Mouse (Mus musculus) c-Kit-negative CD71-positive TER-119-positive erythroid progenitor cells, embryonic 14.5 days (primary cell): Measurements from ENCODE around the gene Sprr2h.

ENCODE experiments used
- DNase-seq: peaks from one replicate; pipeline ENCODE4 v3.0.0-alpha.2; 2013; ENCODE audit warnings: low read depth, low spot score

The Sprr2h gene

GRCm38 (mm10) chr3:92385385-92385784 is at the start of gene Sprr2h:
Sprr2h (plus strand) TSS chr3:92385685.
- DNase-seq, result no peak

GRCm38 (mm10) chr3:92336278-92336677 is 49.2 kb upstream of the Sprr2h start:
- no peak for DNase-seq

GRCm38 (mm10) chr3:92338840-92339239 is 46.6 kb upstream of the Sprr2h start, which contains the start of gene Sprr2d:
Sprr2d (plus strand) TSS chr3:92339140.
- DNase-seq, result no peak

GRCm38 (mm10) chr3:92351843-92352242 is 33.6 kb upstream of the Sprr2h start, which contains the start of gene Sprr2e:
Sprr2e (plus strand) TSS chr3:92352143.
- DNase-seq, result no peak

- DNase-seq, result no peak
Measured at GRCm38 (mm10) chr3:92361619-92362018, 23.9 kb upstream of the Sprr2h start.

GRCm38 (mm10) chr3:92364887-92365286 is 20.6 kb upstream of the Sprr2h start, which contains the start of gene Sprr2f:
Sprr2f (plus strand) TSS chr3:92365187.
- no peak for DNase-seq

- DNase-seq, result no peak
Measured at GRCm38 (mm10) chr3:92373613-92374012, 11.9 kb upstream of the Sprr2h start.

- DNase-seq, result no peak
Measured at GRCm38 (mm10) chr3:92394301-92394700, 8.8 kb downstream of the Sprr2h start.

GRCm38 (mm10) chr3:92407691-92408090 is 22.2 kb downstream of the Sprr2h start, which contains the start of gene Sprr2i:
Sprr2i (plus strand) TSS chr3:92407991.
- no peak for DNase-seq

- DNase-seq, result no peak
Measured at GRCm38 (mm10) chr3:92417782-92418181, 32.3 kb downstream of the Sprr2h start, which contains the start of gene Sprr2j-ps. Sprr2j-ps (plus strand) TSS chr3:92418082.

GRCm38 (mm10) chr3:92429323-92429722 is 43.8 kb downstream of the Sprr2h start, which contains the start of gene Gm9774:
Gm9774 (minus strand) TSS chr3:92429423.
- no peak for DNase-seq

GRCm38 (mm10) chr3:92432282-92432681 is 46.8 kb downstream of the Sprr2h start, which contains the start of gene Sprr2k:
Sprr2k (plus strand) TSS chr3:92432582.
- DNase-seq, result no peak
